Mouse (Mus musculus) monocyte, adult 2 months (primary cell): ENCODE results near the gene Sav1.
A peak's percentile ranks its signal among the peaks of the same experiment; 100 is the strongest.

Experiments
- DNase-seq, 2 experiments: peaks; one replicate each; pipeline ENCODE4 v3.0.0; 2022; ENCODE audit warnings: low spot score in 2 of 2, low read depth in 1 of 2

Gene Sav1

DNA sequence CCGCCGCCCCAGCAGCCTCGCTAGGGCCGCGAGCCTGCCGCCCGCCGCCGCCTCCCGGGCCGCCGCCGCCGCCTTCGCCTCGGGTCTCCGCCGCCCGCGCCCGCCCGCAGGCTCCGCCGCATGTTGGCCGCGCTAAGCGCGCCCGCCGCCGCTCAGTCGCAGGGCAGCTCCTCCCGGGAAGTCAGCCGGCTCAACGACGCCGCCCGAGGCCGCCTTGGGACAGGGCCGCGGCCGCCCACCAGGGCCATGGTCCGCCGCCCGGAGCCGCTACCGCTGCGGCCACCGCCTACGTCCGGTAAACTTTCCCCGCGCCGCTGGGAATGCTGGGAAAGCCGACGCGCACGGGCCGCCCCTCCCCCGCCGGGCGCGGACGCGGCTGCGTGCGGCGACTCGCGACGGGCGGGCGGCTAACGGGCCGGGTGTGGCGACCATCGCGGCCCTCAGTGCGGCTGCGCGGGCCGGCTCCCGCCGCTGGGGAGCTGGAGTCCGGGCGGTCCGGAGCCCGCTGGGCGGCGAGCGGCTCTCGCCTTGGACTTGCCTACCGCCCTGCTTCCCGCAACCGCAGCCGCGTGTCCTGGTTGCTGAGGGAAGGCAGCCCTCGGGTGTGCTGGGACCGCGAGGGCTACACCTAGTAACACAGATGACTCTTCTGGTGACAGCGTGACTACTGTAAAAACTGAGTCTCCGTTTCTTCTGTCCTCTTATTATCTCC lies at the start of gene Sav1:
Gene Sav1 (minus strand): TSS at position 217 of the 712 bp plus-strand sequence.
- DNase-seq: peak; percentile 40 to 70

DNA sequence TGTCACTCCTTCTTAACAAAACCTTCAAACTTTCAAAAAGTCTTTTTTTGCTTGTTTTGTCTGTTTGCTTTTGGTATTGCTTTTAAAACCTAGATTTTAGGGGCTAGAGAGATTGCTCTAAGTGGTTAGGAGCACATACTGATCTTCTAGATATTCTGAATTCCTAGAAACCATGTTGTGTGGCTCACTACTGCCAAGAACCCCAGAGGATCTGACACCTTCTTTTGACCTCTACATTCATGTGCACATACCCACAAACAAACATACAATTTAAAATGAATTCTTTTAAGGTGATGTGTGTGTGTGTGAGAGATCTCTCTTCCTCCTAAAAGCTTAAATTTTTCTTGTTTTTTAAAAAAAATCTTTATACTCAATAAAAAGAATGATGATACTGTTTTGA lies 39.4 kb upstream of the Sav1 start:
- no peak for DNase-seq

DNA sequence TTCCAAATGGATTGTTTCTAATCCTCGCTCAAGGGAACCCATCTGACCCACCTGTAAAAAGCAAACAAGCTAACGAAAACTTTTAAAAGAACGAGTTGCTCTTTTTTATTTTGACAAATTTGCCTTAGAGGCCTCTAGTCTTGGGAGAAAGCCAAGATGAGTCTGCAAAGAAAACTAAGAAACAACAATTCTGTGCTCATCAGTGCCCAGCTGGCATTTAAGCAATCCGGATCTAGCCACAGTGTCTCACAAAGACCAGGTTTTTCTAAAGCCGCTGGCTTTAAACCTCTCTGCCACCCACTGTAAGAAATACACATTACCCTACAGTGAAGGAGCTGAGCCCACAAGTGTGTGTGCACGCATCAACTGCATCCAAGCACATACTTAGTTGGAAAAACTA lies 38.6 kb upstream of the Sav1 start:
- DNase-seq: no peak

DNA sequence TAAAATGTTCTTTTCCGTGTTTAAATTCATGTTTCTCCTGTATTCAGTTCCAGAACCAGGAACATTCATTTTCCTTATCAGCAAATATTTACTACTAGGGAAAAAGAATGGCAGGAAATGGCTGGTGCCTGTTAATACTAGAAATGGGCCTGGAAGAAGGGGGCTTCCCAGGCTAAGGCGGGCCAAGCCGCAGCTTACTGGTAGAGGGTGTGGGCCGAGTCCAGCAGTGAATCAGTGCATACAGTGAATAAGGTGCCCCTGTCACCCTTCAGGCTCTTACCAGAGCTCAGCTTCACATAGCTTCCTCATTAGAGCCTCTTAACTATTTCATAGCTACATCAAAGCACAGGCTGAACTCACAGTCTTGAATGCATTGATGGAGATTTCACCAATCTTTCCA lies 36.8 kb upstream of the Sav1 start:
- no peak for DNase-seq

DNA sequence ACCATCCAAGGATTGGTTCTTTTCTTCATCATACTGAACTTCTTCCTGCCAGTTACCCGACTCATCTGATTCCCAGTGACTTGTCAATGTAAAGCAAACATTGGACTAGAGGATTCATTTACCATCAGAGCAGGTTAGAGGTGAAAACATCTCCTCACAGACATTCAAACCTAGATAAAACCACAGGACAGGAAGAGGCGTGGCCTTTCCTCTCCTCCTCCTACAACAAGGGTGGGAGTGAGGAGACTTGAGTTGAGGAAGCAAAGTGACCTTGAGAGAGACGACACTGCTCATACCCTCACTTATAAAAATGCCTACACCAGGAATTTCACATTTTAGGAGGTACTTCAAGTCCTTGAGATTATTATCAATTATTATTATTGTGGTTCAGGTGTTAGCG lies 31.4 kb upstream of the Sav1 start:
- DNase-seq: no peak

DNA sequence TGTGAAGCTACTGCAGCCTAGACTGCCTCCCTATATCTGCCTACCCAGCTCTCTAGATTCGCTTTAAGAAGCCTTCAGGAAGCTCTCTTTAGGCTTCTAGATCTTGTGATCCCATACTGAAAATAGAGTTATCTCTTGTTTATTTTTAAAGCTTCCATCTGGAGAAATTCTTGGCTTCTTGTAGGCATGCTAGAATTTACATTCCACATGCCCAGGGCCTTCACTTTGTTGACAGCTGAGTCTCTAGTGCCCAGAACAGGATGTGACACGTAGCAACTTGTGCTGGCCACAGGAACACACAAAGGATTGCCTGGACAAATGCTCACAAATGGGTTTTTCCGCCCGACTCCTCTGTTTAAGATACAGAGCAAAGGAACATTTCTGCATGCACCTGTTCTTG lies 29.1 kb upstream of the Sav1 start:
- no peak for DNase-seq

DNA sequence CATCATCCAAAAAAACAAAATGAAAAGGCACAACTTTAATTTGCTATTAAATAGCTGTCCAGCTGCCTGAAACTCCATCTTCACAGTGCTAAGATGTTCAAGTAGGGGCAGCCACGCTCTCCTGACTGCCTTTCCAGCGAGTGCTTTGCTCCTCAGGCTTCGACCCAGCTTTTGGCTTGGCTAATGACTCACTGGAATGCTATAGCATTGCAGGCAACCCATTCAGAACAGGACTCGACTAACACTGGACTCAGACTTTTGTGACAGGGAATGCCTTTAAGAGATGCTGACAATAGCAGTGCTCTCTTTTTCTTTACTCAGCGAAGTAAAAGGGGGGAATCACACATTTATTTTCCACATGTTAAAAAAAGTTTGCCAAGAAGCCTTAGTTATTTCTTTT lies 24.9 kb upstream of the Sav1 start:
- no peak for DNase-seq

DNA sequence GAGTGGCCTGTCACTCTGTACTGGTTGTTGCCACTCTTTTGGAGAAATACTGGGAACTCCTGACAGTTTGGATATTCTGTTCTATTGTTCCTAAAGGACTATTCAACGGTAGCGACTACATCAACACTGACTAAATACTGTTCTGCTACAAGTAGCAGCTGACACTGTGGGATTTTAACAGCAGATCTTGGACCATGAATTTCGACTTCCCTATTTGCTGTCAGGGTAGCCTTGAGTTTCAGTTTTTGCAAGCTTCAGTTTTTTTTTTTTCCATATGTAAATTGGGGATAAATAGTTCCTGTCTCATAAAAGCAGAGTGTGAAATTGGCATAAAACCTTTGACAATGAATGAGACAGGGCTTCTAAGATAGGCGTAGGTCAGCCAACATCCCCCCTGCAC lies 23.6 kb upstream of the Sav1 start:
- DNase-seq: no peak

DNA sequence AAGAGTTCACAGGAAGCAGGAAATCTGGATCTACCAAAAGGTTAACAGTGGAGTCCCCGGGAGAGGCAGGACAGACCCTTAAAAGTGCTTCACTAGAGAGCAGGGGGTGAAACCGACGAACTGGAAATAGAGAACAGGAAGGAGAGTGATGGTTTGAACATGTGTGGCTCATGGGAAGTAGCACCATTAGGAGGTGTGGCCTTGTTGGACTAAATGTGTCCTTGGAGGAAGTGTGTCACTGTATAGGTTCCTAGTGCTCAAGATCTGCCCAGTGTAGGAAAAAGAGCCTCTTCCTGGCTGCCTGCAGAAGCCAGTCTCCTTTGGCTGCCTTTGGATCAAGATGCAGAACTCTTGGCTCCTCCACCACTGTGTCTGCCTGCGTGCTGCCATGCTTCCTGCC lies 18.3 kb upstream of the Sav1 start:
- DNase-seq: no peak

DNA sequence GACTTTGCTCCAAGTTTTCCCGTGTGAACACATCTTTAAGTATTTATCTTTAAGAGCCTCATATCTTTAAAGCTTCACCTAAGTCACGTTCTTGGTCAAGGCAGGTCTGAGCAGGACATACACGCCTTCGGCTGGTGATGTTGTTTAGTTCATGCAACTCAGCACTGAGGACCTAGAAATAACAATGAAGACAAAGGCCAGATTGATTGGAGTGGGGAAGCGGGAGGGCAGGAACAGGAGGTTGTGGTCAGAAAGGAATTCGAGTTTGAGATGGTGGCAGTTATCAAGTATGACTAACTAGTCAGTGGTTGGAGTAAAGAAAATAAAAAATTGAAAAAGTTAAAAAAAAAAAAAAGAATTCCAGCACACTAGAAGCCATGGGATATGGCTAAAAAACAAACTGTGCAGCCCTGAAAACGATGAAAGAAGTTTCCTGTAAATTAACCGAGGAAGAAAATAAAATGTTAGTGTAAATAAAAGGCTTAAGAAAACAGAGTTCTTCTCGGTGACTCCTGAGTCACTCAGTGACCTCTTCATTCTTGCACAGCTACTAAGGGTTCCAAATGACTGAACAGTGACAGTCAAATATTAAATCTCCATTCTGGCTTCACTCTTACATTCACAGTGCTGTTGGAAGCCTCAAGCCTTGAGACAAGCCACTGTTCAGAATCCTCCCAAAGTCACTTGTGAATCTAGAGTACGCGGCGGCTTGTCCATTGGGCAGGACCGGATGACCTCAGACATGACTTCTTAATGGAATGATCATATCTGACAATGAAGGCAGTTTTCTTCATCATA lies 11.6 kb upstream of the Sav1 start:
- no peak for DNase-seq

DNA sequence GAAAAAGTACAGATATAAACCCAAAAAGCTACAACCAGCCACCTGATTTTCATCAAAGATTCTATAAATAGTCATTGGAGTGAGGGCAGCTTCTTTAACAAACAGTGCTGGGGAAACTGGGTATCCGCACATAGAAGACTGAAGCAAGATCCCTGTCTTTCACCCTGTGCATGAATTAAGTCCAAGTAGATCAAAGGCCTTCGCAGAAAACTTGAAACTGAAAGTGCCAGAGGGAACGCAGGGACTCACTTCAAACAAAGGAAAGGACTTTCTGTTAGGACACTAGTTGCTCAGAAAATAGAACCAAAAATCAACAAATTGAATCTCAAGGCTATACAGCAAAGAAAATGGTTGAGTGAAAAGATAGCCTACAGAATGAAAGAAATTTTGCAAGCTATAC lies 8.6 kb upstream of the Sav1 start:
- DNase-seq: no peak

DNA sequence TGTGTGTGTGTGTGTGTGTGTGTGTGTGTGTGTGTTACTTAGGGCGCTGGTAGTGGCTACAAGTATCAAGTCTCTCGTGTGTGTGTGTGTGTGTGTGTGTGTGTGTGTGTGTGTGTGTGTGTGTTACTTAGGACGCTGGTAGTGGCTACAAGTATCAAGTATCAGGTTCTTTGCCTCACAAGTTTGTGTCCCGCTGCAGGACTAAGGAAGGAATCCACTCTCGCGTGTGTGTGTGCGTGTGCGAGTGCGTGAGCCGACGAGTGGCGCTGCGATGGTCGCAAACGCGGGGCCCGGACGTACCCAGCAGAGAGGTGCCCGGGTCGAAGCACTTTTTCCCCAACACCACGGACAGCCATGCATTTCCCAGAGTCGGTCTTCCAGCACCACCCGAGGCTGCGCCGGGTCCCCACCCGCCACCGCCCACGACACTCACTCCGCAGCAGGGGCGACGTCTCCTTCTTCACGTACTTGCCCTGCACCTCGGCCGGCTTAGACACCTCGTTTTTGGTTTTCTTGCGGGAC lies 500 bp downstream of the Sav1 start:
- DNase-seq: no peak

DNA sequence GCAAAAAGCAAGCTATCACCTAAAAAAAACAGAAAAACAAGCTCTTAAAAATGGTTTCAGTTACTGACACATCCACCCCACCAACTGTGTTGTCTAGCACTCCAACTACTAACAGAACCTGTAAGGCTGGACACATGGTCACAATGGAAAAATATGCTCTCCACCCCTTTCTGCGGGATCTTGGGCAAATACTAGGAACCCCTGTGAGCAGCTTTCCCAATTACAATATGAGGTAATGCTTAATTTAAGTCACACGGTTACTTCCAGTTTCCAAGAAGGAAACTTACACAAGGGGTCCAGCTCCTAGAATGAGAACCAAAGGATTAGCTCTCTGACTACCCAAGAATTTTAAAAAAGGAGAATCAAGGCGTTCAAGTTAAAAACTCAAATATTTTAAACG lies 1.3 kb downstream of the Sav1 start:
- no peak for DNase-seq

DNA sequence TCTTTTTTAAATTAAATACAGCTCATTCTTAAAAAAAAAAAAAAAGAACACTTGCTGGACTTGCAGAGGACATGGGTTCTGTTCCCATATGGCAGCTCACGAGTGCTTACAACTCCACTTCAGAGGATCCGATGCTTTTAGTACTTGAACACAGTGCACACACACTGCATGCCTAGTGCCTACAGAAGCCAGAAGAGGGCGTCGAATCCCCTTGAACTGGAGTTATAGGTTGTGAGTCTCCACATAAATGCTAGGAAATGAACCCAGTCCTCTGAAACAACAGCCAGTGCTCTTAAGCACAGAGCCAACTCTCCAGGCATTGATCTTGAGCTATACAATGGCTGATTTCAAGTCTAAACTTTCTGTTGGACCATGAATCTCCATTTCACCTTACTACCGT lies 3.9 kb downstream of the Sav1 start:
- DNase-seq: no peak

DNA sequence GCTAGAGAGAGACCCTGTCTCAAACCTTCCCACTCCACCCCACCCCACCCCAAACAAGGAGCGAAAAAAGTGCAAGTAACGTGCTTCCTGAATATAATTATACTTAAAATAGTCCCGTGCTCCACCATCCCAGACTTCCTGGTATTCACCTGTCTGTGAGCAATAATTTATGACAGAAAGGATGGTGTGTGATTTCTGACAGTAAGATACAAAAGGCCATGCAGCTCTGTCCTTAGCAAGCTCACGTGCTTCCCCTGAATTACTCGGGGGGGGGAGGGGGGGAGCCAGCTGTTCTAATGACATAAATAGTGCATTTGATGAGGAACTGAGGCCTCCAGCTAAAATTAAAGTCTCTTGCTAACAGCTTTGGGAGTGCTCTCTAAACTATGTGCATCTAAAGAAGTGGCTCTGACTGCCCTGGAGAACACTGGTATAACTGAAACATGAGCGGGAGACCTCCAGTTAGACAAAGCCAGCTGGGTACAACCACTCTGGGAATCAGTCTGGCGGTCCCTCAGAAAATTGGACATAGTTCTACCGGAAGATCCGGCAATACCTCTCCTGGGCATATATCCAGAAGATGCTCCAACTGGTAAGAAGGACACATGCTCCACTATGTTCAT lies 9.3 kb downstream of the Sav1 start:
- no peak for DNase-seq

DNA sequence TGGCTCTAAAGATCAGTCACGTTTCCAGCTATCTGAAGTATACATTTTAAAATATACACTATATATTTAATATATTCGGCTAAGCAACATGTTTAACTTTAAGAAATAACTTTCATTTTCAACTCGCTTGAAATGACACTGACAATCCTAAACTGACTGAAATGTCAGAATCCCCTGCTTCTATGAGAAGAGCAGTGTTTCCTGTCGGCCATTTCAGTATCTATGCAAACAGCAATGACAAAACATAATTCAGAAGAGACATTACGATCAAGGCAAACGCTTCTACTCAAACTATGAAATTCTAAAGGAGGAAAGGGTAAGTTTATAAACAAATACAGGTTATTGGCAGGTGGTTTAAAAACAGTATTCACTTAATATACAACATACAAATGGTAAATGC lies 10.1 kb downstream of the Sav1 start:
- no peak for DNase-seq

DNA sequence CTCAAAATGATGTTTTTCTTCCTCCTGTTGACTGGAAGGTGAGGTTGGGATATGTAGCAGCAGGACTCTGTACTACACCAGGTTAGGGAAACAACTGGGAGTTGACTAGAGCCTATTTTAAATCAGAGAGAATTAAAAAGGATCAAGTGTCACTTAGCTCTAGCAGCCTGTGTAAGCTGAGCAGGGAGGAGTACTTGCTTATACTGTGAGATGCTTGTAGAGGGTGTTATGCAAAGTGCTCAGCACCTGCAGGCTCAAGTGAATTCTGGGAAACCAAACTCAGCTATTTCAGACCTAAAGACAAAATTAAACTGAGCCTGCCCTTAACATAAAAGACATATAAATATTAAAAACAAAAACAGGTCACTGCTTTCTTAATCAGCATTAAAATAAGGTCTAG lies 13.1 kb downstream of the Sav1 start:
- DNase-seq: no peak

DNA sequence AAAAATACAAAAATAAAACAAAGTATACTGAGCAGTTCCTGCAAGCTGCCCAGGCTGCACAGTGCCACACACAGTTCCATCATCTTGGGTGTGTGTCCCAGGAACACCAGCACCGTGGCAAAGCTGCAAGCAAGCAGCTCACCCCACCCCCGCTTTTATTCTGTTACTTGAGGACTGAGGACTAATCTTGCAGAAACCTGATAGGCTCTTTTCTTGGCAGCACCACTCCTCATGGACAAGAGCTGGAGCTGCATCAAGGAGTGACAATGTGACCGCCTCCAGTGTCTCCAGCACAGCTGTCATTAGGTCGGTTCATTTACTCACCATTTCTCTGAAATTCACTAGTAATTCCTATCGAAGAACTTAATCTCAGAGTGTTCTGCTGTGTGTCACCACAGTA lies 18.6 kb downstream of the Sav1 start:
- DNase-seq: no peak

DNA sequence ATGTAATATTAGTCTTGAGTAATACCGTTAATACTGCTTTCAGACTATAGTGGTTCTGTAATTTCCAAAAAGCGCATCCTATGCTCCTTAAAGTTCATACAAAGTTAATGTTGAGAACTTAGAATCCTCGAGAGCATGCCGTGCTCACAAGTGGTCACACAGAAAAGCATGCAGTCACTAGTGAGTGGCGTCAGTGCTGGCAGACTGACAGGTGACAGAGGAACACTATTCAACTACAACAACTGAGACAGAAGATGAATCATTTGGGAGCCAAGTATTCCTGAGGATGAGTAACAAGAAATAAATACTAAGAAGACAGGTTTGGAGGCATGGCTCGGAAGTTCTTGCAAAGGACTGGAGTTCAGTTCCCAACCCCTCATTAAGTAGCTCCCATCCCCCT lies 19.7 kb downstream of the Sav1 start:
- no peak for DNase-seq

DNA sequence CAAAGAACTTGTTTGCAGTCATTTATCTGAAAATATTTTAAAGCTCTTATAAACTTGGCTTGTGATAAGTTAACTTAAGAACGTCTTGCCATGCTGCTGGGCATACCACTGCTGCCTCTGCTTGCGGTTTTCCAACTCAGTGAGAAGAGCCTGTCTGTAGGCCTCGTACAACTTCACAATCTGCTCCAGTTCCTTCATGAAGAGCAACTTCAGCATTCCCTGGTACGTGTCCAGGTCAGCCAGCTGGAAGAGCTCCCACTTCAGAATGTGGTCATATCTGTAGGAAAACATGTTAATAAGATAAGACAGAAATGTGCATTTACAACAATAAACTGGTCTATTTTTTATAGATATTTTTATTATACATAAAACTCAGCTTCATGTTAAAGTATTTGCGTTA lies 20.7 kb downstream of the Sav1 start:
- no peak for DNase-seq

DNA sequence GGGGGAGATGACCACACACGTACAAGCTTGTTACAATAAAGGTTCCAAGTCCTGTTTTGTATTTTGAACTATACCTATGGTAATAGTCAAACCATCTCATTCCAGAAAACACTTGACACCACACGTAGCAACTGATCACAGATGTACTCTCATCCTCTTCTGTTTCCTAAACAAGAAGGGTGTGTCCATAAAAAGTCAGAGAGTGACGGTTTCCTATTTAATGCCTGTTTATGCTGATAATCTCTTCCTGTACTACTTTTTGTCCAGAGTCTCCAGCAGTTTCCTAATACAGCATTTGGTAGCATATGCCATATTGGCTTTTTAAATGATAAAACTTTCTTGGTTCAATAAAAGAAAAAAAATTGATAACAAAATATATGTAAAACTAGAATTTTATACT lies 21.2 kb downstream of the Sav1 start:
- no peak for DNase-seq

DNA sequence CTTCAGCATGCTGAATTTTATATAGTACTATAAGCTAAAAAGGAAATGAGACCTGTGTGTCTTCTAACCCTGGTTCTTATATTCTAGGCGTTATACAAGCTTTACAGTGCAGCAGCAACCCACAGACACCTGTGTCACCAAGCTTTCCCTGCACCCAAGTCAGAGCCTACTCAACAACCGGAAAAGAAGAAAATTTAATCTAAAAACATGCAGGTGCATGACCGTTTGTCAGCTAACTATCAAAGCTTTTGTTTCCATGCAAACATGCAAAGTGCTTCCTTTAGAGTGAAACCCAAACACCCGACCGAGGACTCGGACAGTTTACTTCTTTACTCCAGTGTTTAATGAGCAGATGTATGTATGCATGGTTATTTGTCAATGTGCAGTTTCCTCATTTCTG lies 23.7 kb downstream of the Sav1 start:
- no peak for DNase-seq
